Mouse (Mus musculus) intestine, postnatal 0 days (tissue): ENCODE results near the gene Gstp3. TPM values are rescaled to one million over a fixed set of nuclear protein-coding genes. Genes with fewer than 3 reads are reported as not detected.

Experiments
- ATAC-seq: fragments of 200-750 bp; cut with Nextera tagmentation; 2 replicates; pipeline ENCODE4 v1.8.0; 2017; ENCODE audit warnings: mild to moderate bottlenecking, moderate TSS enrichment, moderate library complexity
- H3K27ac ChIP-seq: fragments of 300-500 bp; sonication (generic); 2 replicates; pipeline ENCODE4 v1.5.1; 2014; ENCODE audit warnings: mild to moderate bottlenecking, low read depth, low read length, moderate library complexity
- H3K27me3 ChIP-seq: fragments of 300-500 bp; sonication (generic); replicated peaks from 2 replicates; pipeline ENCODE4 v1.6.1; 2014; ENCODE audit warnings: low read length, mixed read lengths; ENCODE audit not compliant: control insufficient read depth, insufficient read depth
- H3K36me3 ChIP-seq: fragments of 300-500 bp; sonication (generic); 2 replicates; pipeline ENCODE4 v1.6.1; 2014; ENCODE audit warnings: mild to moderate bottlenecking, moderate library complexity; ENCODE audit not compliant: control insufficient read depth, insufficient read depth
- H3K4me1 ChIP-seq: fragments of 300-500 bp; sonication (generic); replicated peaks from 2 replicates; pipeline ENCODE4 v1.6.1; 2014; ENCODE audit warnings: antibody characterized with exemption, low read length, mixed read lengths; ENCODE audit not compliant: control insufficient read depth, insufficient read depth
- H3K4me2 ChIP-seq: fragments of 300-500 bp; sonication (generic); replicated peaks from 2 replicates; pipeline ENCODE4 v1.6.1; 2014; ENCODE audit warnings: low read depth, mild to moderate bottlenecking, moderate library complexity
- H3K4me3 ChIP-seq: fragments of 300-500 bp; sonication (generic); 2 replicates; pipeline ENCODE4 v1.5.1; 2014; ENCODE audit warnings: low read depth, low read length
- H3K9ac ChIP-seq: fragments of 300-500 bp; sonication (generic); 2 replicates; pipeline ENCODE4 v1.6.1; 2014; ENCODE audit warnings: mild to moderate bottlenecking, low read depth, low read length
- H3K9me3 ChIP-seq: fragments of 300-500 bp; sonication (generic); 2 replicates; pipeline ENCODE4 v1.6.1; 2016; ENCODE audit warnings: mixed run types; ENCODE audit not compliant: control insufficient read depth
- CTCF ChIP-seq: sonication (generic); IDR thresholded peaks from 2 replicates; pipeline ENCODE4 v1.5.1; 2016; ENCODE audit warnings: low read depth, mild to moderate bottlenecking, control low read depth, antibody characterized with exemption, moderate library complexity
- WGBS: fragments of 180-500 bp; shearing (Covaris S2); extraction: QIAGEN DNeasy Blood & Tissue Kit; methylation state at CpG from one replicate; pipeline ENCODE4 v1.1.7; 2014; 5-methylcytosine and 5-hydroxymethylcytosine counted together
- polyA plus RNA-seq: library from polyadenylated mRNA; unstranded; fragments of >200 nt; fragmentation: Nextera tagmentation; extraction: Ambion mirVana; gene quantifications from 2 replicates; pipeline ENCODE4 v1.2.1, GENCODE M21; 2015

Gstp3 gene
- polyA plus RNA-seq, 1 experiment from 2014 or later = 68.7 TPM

GRCm38 (mm10) chr19:4080511-4081009 lies 21.2 kb upstream of the Gstp3 start:
- WGBS = 67% methylated on average over 8 of the region's 8 CpGs
- TF ChIP-seq CTCF = peak; percentile 60
- Histone ChIP-seq H3K4me3 (no peak overlapping the region), H3K4me2 (no peak overlapping the region), H3K36me3 (no peaks in the 10 kb centered on the region), H3K9me3 (no peaks in the 10 kb centered on the region), H3K4me1 (no peaks in the 10 kb centered on the region), H3K9ac (no peak overlapping the region), H3K27me3 (no peaks in the 10 kb centered on the region), H3K27ac (no peak overlapping the region)
- ATAC-seq = no peak

GRCm38 (mm10) chr19:4079594-4079993 lies 20.2 kb upstream of the Gstp3 start:
- H3K4me3 ChIP-seq = no peak overlapping the region
- no peak for ATAC-seq
- no peak for TF ChIP-seq CTCF
- H3K9me3 ChIP-seq = no peaks in the 10 kb centered on the region
- no peaks in the 10 kb centered on the region for H3K27me3 ChIP-seq
- no peaks in the 10 kb centered on the region for H3K36me3 ChIP-seq
- no peak overlapping the region for H3K9ac ChIP-seq
- no peaks in the 10 kb centered on the region for H3K4me1 ChIP-seq
- 84% methylated on average over 1 of the region's 1 CpGs for WGBS
- H3K27ac ChIP-seq = no peak overlapping the region
- H3K4me2 ChIP-seq = no peak overlapping the region

- TF ChIP-seq CTCF = no peak
Observed at GRCm38 (mm10) chr19:4075531-4075930, 16.2 kb upstream of the Gstp3 start.

GRCm38 (mm10) chr19:4072706-4073424 lies 13.5 kb upstream of the Gstp3 start:
- no peaks in the 10 kb centered on the region for H3K9me3 ChIP-seq
- no peaks in the 10 kb centered on the region for H3K27me3 ChIP-seq
- 71% methylated on average over 6 of the region's 6 CpGs for WGBS
- no peak overlapping the region for H3K4me2 ChIP-seq
- H3K27ac ChIP-seq = no peak overlapping the region
- no peak overlapping the region for H3K9ac ChIP-seq
- no peak for ATAC-seq
- H3K36me3 ChIP-seq = no peaks in the 10 kb centered on the region
- no peak for TF ChIP-seq CTCF
- no peaks in the 10 kb centered on the region for H3K4me1 ChIP-seq
- no peak overlapping the region for H3K4me3 ChIP-seq

More at GRCm38 (mm10) chr19:4075531-4075930, 16.2 kb upstream of the Gstp3 start:
- H3K27me3 ChIP-seq = no peaks in the 10 kb centered on the region
- H3K9me3 ChIP-seq = no peaks in the 10 kb centered on the region
- no peak overlapping the region for H3K4me2 ChIP-seq
- no peak overlapping the region for H3K9ac ChIP-seq
- no peak overlapping the region for H3K4me3 ChIP-seq
- H3K4me1 ChIP-seq = no peaks in the 10 kb centered on the region
- WGBS = 67% methylated on average over 1 of the region's 1 CpGs
- ATAC-seq = no peak
- H3K36me3 ChIP-seq = no peaks in the 10 kb centered on the region
- no peak overlapping the region for H3K27ac ChIP-seq

GRCm38 (mm10) chr19:4071406-4071805 lies 12.0 kb upstream of the Gstp3 start:
- no peak for TF ChIP-seq CTCF
- no peaks in the 10 kb centered on the region for H3K4me1 ChIP-seq
- no peak for ATAC-seq
- H3K4me2 ChIP-seq = no peak overlapping the region
- H3K27me3 ChIP-seq = no peaks in the 10 kb centered on the region
- H3K36me3 ChIP-seq = no peaks in the 10 kb centered on the region
- WGBS = 92% methylated on average over 6 of the region's 6 CpGs
- no peak overlapping the region for H3K27ac ChIP-seq
- H3K9me3 ChIP-seq = no peaks in the 10 kb centered on the region
- no peak overlapping the region for H3K4me3 ChIP-seq
- H3K9ac ChIP-seq = no peak overlapping the region

- H3K9me3 ChIP-seq = no peaks in the 10 kb centered on the region
- no peak overlapping the region for H3K9ac ChIP-seq
- no peaks in the 10 kb centered on the region for H3K36me3 ChIP-seq
- no peak overlapping the region for H3K27ac ChIP-seq
- H3K4me3 ChIP-seq = no peak overlapping the region
- H3K4me2 ChIP-seq = no peak overlapping the region
- WGBS = 83% methylated on average over 8 of the region's 8 CpGs
- no peaks in the 10 kb centered on the region for H3K27me3 ChIP-seq
- no peak for TF ChIP-seq CTCF
- H3K4me1 ChIP-seq = no peaks in the 10 kb centered on the region
- ATAC-seq = no peak
Observed at GRCm38 (mm10) chr19:4070756-4071155, 11.4 kb upstream of the Gstp3 start.

- Histone ChIP-seq H3K4me3 (no peak overlapping the region), H3K4me1 (no peaks in the 10 kb centered on the region), H3K9ac (no peak overlapping the region), H3K4me2 (no peak overlapping the region), H3K36me3 (no peaks in the 10 kb centered on the region), H3K27me3 (no peaks in the 10 kb centered on the region), H3K27ac (no peak overlapping the region), H3K9me3 (no peaks in the 10 kb centered on the region)
- 70% methylated on average over 15 of the region's 15 CpGs for WGBS
- ATAC-seq = no peak
- TF ChIP-seq CTCF = no peak
Observed at GRCm38 (mm10) chr19:4070311-4070710, 10.9 kb upstream of the Gstp3 start.
